Mouse (Mus musculus) telencephalon, adult 2 months (tissue): Measurements from ENCODE around the gene Hmg20b.

Experiments
- DNase-seq: peaks from one replicate; pipeline ENCODE4 v3.0.0-alpha.2; 2011; ENCODE audit warnings: low read depth, low spot score

The Hmg20b gene

GRCm38 (mm10) chr10:81378553-81379182 is 28.4 kb upstream of the Hmg20b start:
- DNase-seq, result peak; percentile 99

- DNase-seq, result no peak
Observed at GRCm38 (mm10) chr10:81377793-81378552, 27.7 kb upstream of the Hmg20b start, which contains the start of gene Fzr1. Gene Fzr1, minus strand, starts transcription at chr10:81378516.

- DNase-seq, result no peak
Observed at GRCm38 (mm10) chr10:81377362-81377664, 27.0 kb upstream of the Hmg20b start.

DNA sequence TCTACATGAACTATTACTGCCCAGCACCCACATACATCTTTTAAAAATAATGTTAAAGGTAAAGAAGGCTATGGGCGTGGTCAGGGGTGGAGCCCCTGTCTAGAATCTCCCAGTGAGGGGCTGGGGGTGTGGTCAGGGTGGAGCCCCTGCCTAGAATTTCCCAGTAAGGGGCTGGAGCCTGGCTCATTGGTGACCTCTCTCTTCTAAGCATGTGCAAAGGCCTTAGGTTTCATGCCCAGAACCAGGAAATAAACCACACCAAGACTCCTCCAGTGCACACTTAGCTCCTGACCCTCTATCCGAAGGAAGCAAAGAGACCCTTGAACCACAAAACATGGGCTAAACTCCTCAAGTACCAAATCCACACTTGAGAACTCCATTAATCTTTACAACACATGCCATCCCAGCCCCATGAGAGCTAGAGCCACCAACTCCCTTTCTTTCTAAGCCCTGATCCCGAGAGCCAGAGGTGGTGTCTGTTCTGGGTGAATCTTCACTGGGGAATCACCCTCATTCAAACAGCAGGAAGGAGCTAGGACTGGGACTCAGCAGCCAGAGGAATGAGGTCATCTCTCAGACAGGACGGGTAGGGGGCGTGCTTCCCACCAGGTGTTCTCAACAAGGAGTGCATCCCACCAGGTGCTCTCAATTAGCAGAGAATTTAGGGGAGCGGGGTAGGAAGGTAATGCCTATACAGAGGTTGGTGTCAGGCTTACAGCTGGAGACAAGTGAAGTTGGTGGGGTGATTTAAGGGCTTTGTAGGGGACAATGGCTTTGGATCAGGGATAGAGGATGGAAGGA is 26.5 kb upstream of the Hmg20b start:
- DNase-seq, result no peak

DNA sequence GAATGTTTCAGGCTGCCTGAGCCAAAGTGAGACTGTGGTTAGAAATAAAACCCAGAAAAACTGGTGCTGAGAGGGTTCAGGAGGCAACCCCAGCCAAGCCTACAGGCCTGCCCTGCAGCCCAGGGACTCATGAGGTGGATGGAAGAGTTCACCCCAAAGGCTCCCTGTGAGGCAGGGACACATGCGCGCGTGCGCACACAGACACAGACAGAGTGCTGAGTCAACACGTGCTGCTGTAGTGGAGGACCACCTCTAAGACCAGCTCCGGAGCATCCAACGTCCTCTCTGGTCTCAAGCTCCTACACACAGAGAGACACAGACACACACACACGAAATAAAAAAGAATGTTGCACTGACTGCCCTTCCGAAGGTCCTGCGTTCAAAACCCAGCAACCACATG is 25.0 kb upstream of the Hmg20b start:
- no peak for DNase-seq

DNA sequence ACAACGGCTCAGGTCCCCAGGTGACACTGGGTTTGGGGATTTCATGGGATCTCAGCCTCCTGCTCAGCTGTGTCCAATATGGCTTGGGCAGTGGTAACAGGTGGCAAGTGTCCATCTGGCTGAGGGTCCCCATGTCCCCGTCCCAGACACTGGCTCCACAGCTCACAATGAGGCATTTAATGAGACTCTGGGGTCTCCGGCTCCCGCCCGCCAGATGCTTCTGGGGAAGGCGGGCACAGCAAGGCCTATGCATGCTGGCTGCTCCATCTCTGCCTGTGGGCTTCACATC is 16.9 kb upstream of the Hmg20b start:
- no peak for DNase-seq

DNA sequence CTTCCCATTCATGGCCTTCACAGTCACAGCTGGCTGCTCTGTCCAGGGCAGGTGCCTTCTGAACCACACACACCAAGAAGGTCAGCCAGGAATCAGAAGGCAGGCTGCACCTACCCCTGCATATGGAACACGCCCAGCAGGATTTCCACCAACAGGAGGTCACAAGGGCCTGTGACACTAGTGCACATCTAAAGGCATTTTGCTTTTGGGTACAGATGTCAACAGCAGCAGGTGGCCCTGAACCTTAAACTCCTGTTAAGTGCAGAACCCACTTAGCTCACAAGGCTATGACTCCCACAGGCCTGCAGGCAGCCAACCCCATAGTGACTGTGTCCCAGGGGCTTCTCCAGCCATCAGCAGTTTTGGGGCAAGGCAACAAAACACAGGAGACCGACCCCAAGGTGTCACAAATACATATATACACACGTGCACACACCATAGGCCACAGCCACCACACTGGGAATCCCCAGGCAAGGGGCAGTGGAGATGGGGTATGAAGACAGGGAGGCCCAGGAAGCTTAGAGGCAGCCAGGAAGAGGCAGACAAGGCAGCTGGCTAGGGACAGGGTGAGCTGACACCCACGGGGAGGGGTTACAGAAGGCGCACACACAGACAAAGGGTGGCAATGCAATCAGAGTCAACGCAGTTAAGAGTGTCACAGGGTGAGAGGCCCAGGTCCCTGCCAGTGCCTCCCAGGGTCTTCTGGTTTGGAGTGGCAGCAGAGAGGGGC is 16.4 kb upstream of the Hmg20b start:
- no peak for DNase-seq

GRCm38 (mm10) chr10:81365672-81366476 is 15.6 kb upstream of the Hmg20b start, which contains the start of gene 4930404N11Rik:
Gene 4930404N11Rik, minus strand, starts transcription at chr10:81365816.
- DNase-seq, result no peak

- DNase-seq, result peak; percentile 52
Observed at GRCm38 (mm10) chr10:81365073-81365472, 14.8 kb upstream of the Hmg20b start.

DNA sequence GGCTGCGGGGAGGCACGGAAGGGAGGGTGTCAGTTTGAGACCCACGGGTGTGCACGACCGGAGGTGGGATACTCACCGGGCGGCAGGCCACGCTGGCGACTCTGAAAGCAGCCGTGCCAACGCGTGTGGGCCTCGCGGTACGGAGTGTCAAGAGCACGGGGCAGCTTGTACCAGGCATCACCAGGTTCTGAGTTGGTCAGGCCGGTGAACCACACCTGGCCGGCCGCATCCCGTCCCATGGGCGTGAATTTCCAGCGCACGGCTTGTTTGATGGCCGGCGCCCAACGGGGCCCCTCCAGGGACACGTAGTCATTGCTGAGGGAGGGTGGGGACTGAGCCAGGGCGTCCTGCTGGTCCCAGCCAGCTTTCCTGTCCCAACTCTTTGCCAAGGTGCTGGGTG is 14.4 kb upstream of the Hmg20b start:
- DNase-seq, result no peak

DNA sequence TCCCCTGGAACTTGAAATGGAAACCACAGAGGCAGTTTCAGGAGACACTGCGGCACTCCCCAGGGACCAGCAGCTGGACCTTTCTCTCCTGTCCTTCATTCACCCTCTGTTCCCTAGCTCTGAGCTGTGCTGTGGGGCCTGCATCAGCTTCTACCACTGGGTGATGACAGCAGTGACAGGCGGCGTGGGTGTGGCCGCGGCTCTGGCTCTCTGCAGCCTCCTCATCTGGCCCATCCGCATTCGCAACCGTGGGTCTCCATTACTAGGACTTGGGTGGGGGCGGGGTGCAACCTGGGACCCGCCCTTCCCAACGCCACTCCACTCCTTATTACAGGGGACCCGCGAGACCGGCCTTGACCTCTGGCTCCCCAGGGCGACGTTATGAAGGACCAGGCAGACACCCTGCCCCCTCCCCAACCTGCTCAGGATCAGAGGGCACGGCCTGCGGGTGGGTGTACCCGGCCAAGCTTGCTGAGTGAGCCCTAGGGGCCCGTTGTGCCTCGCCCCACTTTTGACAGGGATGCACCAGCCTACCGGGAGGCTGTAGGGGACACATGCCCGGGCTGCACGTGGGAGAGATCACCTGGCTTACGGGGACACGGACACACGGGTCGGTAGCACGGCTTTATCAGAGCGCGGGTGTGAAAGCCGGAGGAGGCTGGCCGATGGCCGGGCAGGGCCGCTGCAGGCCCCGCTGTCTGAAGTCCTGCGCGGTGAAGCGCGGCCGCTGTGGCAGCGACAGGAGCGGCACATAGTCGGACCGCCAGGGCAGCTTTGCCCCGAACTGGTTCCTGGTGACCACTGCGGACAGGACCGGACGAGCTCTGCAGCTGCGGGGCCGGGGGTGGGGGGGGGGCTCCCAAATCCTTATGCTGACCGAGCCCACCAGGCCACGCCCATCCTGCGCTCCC is 13.4 kb upstream of the Hmg20b start:
- DNase-seq, result no peak

DNA sequence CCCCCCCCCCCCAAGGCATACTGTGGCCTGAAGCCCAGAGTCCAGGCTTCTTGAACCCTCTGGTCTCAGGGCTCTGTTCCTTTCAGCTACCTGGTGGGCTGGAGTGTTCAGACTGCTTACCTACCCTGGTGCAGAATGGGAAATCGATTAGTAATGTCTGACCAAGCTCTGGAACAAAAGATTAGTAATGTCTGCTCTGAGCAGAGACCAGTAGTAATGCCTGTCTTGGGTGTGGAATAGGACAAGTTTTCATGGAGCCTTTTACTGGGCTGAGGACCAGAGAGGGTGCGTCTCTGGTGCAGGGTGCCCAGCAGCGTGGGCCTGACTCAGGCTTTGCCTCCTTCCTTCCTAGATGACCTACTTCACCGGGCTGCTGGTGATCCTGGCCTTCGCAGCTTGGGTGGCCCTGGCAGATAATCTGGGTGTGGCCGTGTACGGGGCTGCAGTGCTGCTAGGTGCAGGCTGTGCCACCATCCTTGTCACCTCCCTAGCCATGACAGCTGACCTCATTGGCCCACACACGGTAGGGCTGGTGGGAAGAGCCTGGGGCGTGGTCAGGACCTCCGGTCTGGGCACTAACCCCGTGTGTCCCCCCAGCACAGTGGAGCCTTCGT is 12.2 kb upstream of the Hmg20b start:
- no peak for DNase-seq

DNA sequence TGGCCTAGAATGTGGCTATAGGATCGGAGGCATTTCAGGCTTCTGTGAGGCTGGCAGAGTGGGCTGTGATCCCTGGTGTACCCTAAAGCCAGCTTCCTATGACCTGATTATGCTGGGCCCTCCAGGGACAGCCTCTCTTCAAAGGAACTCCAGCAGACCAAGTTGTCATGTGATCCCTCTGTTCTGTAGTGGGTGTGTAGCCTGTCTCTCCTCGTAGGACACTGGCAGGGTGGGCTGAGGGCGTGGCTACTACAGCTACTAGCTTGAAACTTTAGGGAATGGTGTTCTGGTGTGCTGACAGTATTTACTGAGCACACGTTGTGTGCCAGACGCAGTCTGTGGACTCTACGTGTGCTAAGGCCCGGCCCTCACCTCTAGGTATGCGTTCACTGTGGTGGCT is 10.4 kb upstream of the Hmg20b start:
- no peak for DNase-seq

GRCm38 (mm10) chr10:81358841-81359240 is 8.6 kb upstream of the Hmg20b start:
- DNase-seq, result no peak

GRCm38 (mm10) chr10:81358209-81358608 is 7.9 kb upstream of the Hmg20b start:
- no peak for DNase-seq

GRCm38 (mm10) chr10:81356991-81357844 is 6.9 kb upstream of the Hmg20b start, which contains the start of gene Mfsd12:
Gene Mfsd12, plus strand, starts transcription at chr10:81357491.
- DNase-seq, result peak; percentile 69

- no peak for DNase-seq
Observed at GRCm38 (mm10) chr10:81356352-81356990, 6.2 kb upstream of the Hmg20b start.

DNA sequence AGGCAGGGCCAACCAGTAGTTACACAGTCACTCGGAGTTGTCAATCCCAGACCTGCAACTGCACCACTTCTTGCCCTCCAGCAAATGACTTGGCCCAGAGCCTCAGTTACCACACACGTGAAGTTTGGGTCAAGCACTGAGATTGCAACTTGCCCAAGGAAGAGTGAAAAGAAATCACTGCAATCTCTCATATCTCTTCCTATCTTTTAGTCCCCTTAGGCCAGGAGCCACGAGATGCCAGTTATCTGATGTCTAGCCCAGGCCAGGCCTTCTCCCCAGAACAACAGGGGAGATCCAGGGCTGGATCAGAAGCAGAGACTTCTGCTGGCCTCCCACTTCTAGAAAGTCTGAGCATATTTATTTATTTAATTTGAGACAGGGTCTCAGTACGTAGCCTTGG is 5.3 kb upstream of the Hmg20b start:
- no peak for DNase-seq
